Comparison of ENCODE assay signal across 17 mouse cellular contexts in the genomic region with DNA sequence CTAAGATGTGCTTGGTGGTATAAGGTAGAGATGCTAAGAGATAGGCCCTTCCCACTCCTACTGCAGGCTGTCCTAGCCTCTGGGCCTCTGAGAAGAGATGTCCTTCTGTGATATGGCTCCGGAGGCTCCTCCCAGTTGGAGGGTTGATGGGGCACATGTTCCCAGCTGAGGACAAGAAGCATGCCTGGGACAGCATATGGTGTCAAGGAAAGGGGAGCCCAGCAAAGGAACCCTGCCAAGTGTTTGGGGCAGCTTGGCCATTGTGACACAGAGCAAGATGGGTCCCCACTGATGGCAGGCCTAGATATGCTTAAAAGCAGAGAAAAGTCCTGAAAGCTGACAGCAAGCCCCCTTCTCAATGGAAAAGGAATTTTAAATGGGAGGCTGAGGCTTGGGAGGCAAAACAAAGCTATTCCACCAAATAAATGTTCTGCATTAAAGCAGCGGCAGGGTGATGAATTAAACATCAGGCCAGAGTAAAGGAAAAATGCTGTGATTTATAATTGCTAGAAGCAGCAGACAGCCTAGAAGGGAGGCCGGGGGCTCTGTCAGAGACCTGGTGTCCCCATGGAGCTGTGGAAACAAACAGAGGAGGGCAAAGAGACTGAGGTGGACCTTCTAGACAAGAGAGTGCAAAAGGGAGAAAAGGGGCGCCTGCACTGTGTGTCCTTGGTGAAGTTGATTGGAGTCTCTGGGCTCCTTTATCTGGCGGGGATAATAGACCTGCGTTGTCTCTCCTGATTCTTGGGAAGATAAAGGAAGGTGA.
DNase-seq lines count a peak whose midpoint lies in the region; ATAC-seq lines count a peak whose summit lies in the region.
"Had no signal": no experiment of that assay in that cellular context is flagged by ENCODE, and none has a peak within 500 bp of the region (broad histone marks: within the 10 kb centered on the region; RNA-seq: fewer than 3 reads in every experiment).

No protein-coding gene starts in this region.

- no peak for DNase-seq in hindbrain, embryonic 10.5 days (ENCODE audit: low spot score)
- DNase-seq in neural tube, embryonic 11.5 days (ENCODE audit: low spot score), result peak; percentile 36
- DNase-seq in neural tube, embryonic 10.5 days (ENCODE audit: extremely low spot score, low spot score), result no peak
- DNase-seq in adrenal gland, postnatal 25 days, result no peak
- no peak for DNase-seq in heart, postnatal 14 days
- DNase-seq: adrenal gland, postnatal 36 days; cerebellum, adult 11 months; cerebellum, adult 9-11 months; kidney, adult 11 months; layer of hippocampus, adult 9-11 months; lung, embryonic 14.5 days had no signal

- peaks cover 7% of the 10 kb centered on the region for H3K4me1 ChIP-seq in hindbrain, embryonic 16.5 days (ENCODE audit: control insufficient read depth, insufficient read depth, low read depth, low read length)
- peaks cover 15% of the 10 kb centered on the region; the same call in 1 of the 2 replicates for H3K4me1 ChIP-seq in hindbrain, embryonic 10.5 days (replicated peaks)
- peaks cover 3% of the 10 kb centered on the region; the same call in 1 of the 2 replicates for H3K4me1 ChIP-seq in neural tube, embryonic 11.5 days (ENCODE audit: control insufficient read depth, insufficient read depth, low read length)
- peaks cover 17% of the 10 kb centered on the region for H3K4me1 ChIP-seq in forebrain, embryonic 16.5 days (replicated peaks; ENCODE audit: control insufficient read depth, insufficient read depth, low read length)
- H3K4me1 ChIP-seq: embryonic facial prominence, embryonic 12.5 days; heart, embryonic 10.5 days; limb, embryonic 15.5 days had no signal

- no peak overlapping the region for H3K9ac ChIP-seq in hindbrain, embryonic 16.5 days (ENCODE audit: low read depth, low read length)
- no peak overlapping the region for H3K9ac ChIP-seq in neural tube, embryonic 11.5 days (ENCODE audit: low read length)
- no peak overlapping the region for H3K9ac ChIP-seq in forebrain, embryonic 16.5 days (replicated peaks; ENCODE audit: low read depth, low read length)
- H3K9ac ChIP-seq: embryonic facial prominence, embryonic 12.5 days; limb, embryonic 15.5 days; liver, embryonic 14.5 days; lung, embryonic 14.5 days had no signal

- H3K36me3 ChIP-seq in hindbrain, embryonic 16.5 days (ENCODE audit: control insufficient read depth, insufficient read depth, low read length), result no peaks in the 10 kb centered on the region
- H3K36me3 ChIP-seq in hindbrain, embryonic 10.5 days, result no peaks in the 10 kb centered on the region
- no peaks in the 10 kb centered on the region for H3K36me3 ChIP-seq in neural tube, embryonic 11.5 days (ENCODE audit: control insufficient read depth, insufficient read depth, low read length)
- no peaks in the 10 kb centered on the region for H3K36me3 ChIP-seq in forebrain, embryonic 16.5 days (ENCODE audit: control insufficient read depth, insufficient read depth)
- H3K36me3 ChIP-seq: embryonic facial prominence, embryonic 12.5 days; heart, embryonic 10.5 days; limb, embryonic 15.5 days had no signal

- WGBS in hindbrain, embryonic 16.5 days, result 42% methylated on average over 6 of the region's 6 CpGs
- 69% methylated on average over 6 of the region's 6 CpGs for WGBS in hindbrain, embryonic 10.5 days
- 65% methylated on average over 6 of the region's 6 CpGs for WGBS in neural tube, embryonic 11.5 days
- WGBS in forebrain, embryonic 16.5 days, result 60% methylated on average over 6 of the region's 6 CpGs

- H3K4me2 ChIP-seq in hindbrain, embryonic 16.5 days (ENCODE audit: low read length), result no peak overlapping the region
- no peak overlapping the region for H3K4me2 ChIP-seq in neural tube, embryonic 11.5 days (ENCODE audit: low read depth)
- H3K4me2 ChIP-seq in forebrain, embryonic 16.5 days (ENCODE audit: low read length), result no peak overlapping the region
- H3K4me2 ChIP-seq: embryonic facial prominence, embryonic 12.5 days; limb, embryonic 15.5 days; lung, embryonic 14.5 days had no signal

- H3K9me3 ChIP-seq in hindbrain, embryonic 16.5 days (ENCODE audit: control insufficient read depth, low read length), result no peaks in the 10 kb centered on the region
- no peaks in the 10 kb centered on the region for H3K9me3 ChIP-seq in hindbrain, embryonic 10.5 days
- no peaks in the 10 kb centered on the region for H3K9me3 ChIP-seq in neural tube, embryonic 11.5 days (ENCODE audit: control insufficient read depth, low read length)
- no peaks in the 10 kb centered on the region for H3K9me3 ChIP-seq in forebrain, embryonic 16.5 days (ENCODE audit: control insufficient read depth, low read length)
- H3K9me3 ChIP-seq: embryonic facial prominence, embryonic 12.5 days; heart, embryonic 10.5 days; limb, embryonic 15.5 days had no signal

- no peaks in the 10 kb centered on the region for H3K27me3 ChIP-seq in hindbrain, embryonic 16.5 days (replicated peaks; ENCODE audit: control insufficient read depth, insufficient read depth, low read length)
- H3K27me3 ChIP-seq in hindbrain, embryonic 10.5 days (ENCODE audit: insufficient read depth, poor library complexity, severe bottlenecking), result peaks cover 33% of the 10 kb centered on the region; the same call in 1 of the 2 replicates
- H3K27me3 ChIP-seq in neural tube, embryonic 11.5 days (ENCODE audit: control insufficient read depth, insufficient read depth, low read length), result no peaks in the 10 kb centered on the region
- H3K27me3 ChIP-seq in forebrain, embryonic 16.5 days (replicated peaks; ENCODE audit: control insufficient read depth, insufficient read depth, low read length), result no peaks in the 10 kb centered on the region

- peak; percentile 19; the same call in 1 of the 2 replicates for ATAC-seq in hindbrain, embryonic 16.5 days
- ATAC-seq in neural tube, embryonic 11.5 days (ENCODE audit: insufficient read depth, low FRiP score, low TSS enrichment), result peak; percentile 50; the same call in 1 of the 2 replicates
- peak; percentile 66 for ATAC-seq in forebrain, embryonic 16.5 days

- no peak overlapping the region for H3K27ac ChIP-seq in hindbrain, embryonic 16.5 days (ENCODE audit: low read depth, low read length)
- H3K27ac ChIP-seq in hindbrain, embryonic 10.5 days, result no peak overlapping the region
- no peak overlapping the region for H3K27ac ChIP-seq in neural tube, embryonic 11.5 days (ENCODE audit: low read depth, low read length)
- H3K27ac ChIP-seq in forebrain, embryonic 16.5 days (ENCODE audit: low read length), result 0 out of 2 replicates have a peak overlapping the region, but pooled peaks have one; percentile 30
- H3K27ac ChIP-seq: embryonic facial prominence, embryonic 12.5 days; heart, embryonic 10.5 days; limb, embryonic 15.5 days; liver, embryonic 14.5 days had no signal

- intact Hi-C loops in heart, postnatal 14 days (cut with DNase I), result no loop called here

- no peak overlapping the region for H3K4me3 ChIP-seq in hindbrain, embryonic 16.5 days (ENCODE audit: low read length)
- no peak overlapping the region for H3K4me3 ChIP-seq in hindbrain, embryonic 10.5 days
- H3K4me3 ChIP-seq in neural tube, embryonic 11.5 days (ENCODE audit: low read depth, low read length), result no peak overlapping the region
- H3K4me3 ChIP-seq in forebrain, embryonic 16.5 days (replicated peaks; ENCODE audit: low read length), result no peak overlapping the region
- H3K4me3 ChIP-seq: embryonic facial prominence, embryonic 12.5 days; heart, embryonic 10.5 days; limb, embryonic 15.5 days had no signal
